Mouse (Mus musculus): ENCODE results near the gene Ccdc186.

The Ccdc186 gene

GRCm38 (mm10) chr19:56821798-56822447, at the start of gene Ccdc186:
Gene Ccdc186, minus strand, starts transcription at chr19:56822190.
- DNase-seq, result peak; percentile 98

DNA sequence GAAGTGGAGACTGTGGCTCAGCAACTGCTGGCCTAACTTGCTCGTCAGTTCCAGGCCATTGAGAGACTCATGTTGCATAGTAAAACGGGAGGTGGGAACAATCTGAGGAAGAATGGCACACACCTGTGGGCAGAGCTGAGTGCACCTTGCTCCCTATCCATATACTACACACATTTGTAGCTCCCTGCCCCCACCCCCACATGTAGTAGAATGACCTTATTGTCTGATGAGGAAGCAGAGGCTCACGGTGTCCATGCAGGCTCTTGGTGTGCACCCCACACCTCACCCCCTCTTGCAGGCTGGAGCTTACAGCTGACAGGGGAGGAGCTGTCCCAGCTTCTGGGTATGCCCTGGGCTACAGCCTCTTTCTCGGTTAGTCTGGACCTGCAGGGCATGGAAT, 45.7 kb upstream of the Ccdc186 start:
- DNase-seq, result no peak

- DNase-seq, result no peak
Measured at GRCm38 (mm10) chr19:56856455-56856854, 34.5 kb upstream of the Ccdc186 start.

GRCm38 (mm10) chr19:56852590-56852989, 30.6 kb upstream of the Ccdc186 start:
- no peak for DNase-seq

- DNase-seq, result no peak
Measured at GRCm38 (mm10) chr19:56842974-56843373, 21.0 kb upstream of the Ccdc186 start.

GRCm38 (mm10) chr19:56838942-56839706, 17.1 kb upstream of the Ccdc186 start:
- peak in 1 of 2 experiments; percentile 24 for DNase-seq

GRCm38 (mm10) chr19:56835340-56835739, 13.3 kb upstream of the Ccdc186 start:
- DNase-seq, result peak; percentile 61 to 77

DNA sequence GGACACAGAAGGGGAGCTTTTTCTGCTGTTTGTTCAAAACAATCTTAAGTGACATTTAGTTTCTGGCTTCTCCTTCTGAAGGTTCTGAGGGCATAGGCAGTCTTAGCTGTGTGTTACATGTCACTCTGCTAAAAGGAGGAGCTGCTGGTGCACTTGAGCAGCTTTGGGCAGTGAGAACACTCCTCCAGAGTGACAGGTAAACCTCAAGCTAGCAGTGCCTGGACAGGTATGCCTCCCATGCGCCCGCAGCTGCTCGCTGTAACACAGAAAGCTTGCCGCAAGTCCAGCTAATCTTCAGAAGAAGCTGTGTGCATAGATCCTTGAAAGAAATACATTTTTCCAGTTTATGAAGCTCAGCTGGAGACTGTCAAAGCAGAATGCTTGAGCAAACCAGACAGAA, 8.2 kb upstream of the Ccdc186 start:
- no peak for DNase-seq

DNA sequence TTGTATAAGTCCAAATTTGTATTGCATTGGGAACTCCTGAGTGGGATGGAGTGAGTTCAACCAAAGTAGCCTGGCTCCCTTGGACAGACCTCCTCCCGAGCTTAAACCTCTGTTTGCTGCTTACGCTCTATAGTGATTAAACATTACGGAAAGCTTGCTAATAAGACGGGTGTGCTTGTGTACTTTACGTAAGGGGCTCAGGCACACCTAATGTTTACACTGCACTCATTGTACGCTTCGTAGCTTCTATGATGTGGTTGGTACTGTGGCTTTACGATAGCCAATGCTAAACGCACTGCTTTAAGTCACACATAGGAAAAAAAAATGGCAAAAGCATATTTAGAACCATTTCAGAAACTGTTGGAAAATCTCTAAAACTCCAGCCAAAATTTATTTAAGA, 7.3 kb upstream of the Ccdc186 start:
- DNase-seq, result no peak

DNA sequence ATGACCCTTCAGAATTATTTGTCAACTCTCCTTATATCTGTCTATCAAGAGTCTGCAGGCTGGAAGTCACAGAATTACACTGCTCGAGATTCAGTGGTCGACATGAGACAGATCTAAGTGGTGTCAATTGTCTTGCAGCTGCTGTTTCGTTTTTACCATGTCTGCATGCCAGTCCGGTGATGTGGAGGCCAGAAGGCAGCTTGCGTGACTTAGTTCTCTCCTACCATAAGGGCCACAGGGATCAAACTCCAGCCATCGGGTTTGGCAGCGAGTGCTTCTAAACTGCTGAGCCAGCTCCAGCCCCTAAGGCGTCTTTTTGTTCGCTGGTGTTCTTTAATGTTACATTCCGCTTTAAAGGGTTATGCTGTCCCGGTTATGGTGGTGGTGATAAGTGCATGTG, 6.3 kb upstream of the Ccdc186 start:
- peak in 1 of 2 experiments; percentile 26 for DNase-seq

DNA sequence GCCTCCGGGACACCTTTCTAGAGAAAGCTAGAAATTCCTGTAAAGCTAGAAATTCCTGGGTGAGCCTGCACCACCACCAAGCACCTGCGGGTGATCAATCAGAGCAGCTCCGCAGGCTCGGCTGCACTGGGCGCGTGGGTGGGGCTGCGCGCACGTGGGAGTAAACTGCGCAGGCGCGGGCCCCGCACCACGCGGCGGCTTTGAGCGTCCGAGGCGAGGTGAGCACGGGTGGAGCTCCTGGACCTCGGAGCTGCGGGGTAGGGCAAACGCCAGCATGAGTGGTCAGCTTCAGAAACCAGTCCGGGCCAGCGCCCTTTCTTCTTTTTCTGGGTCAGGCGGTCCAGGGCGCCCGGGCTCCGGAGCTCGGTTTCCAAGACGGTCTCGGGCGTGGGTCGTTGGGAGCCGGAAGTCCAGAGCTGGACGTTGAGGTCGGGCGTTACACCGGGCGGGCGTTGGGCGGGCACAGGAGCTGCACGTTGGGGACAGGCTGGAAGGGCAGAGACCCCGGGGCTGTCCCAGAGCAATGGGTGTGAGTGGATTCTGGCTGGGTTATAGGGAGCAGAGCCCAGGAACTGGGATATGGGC, 4.1 kb upstream of the Ccdc186 start, which contains the start of gene Tdrd1:
TSS of gene Tdrd1 (plus strand) at position 163 of the 585 bp plus-strand sequence.
- DNase-seq, result peak; percentile 37 to 55

DNA sequence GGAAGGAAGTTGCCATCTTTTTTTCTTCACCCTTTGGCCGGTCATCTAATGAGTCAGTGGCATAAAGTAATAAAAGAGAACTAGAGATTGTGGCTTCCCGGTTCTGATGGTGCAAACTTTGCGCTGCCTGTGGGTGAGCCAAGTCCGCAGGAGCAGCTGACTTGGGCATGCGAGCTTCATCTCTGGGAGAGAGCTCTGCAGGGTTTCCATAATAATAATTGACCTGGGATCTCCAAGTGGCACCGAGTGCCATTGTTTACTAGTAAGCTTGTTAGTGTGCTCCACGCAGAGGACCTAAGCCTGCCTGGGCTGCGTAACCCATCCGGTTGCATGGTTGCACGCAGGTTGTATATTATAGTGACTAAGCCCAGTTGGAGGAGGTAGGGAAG, 452 bp upstream of the Ccdc186 start:
- no peak for DNase-seq

GRCm38 (mm10) chr19:56821040-56821797, 771 bp downstream of the Ccdc186 start:
- no peak for DNase-seq

- DNase-seq, result peak; percentile 59 to 73
Measured at GRCm38 (mm10) chr19:56817851-56818526, 4.0 kb downstream of the Ccdc186 start.

DNA sequence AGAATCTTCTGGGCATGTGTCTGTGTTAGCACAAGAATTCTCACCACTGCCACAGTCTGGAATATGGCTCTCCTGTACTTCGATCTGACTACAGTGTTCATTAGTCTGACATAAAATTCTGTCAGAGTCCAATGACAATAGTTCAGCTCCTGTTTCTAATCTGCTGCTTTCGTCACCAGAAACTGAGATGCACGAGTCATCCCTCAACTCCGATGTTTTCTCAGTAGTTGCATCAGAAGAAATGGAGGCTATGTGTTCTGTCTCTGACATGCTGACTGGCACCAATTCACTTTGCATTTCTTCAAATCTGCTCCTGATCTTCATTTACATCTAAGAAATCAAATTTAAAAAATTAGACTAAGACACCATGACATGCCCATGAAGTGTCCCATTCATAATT, 8.6 kb downstream of the Ccdc186 start:
- DNase-seq, result no peak

DNA sequence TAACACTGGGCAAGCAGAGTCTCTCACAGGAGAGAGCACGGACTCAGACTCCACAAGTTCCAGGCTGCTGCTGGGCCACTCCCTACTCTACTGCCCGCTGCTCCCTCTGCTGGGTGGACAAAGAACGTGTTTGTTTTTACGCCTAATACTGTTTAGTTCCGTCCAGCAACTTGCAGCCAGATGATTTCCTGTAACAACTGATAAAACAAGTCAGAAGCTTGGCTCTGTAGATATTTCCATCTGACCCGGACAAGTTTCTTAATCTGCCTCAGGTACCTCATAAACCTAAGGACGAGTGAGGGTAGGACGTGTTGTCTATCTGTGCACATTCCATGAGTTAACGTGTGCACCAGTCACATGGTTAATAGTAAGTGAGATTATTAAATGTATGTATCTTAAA, 10.4 kb downstream of the Ccdc186 start:
- DNase-seq, result peak; percentile 79 to 83

- DNase-seq, result no peak
Measured at GRCm38 (mm10) chr19:56810641-56811146, 11.3 kb downstream of the Ccdc186 start.

- DNase-seq, result peak; percentile 24 to 47
Measured at GRCm38 (mm10) chr19:56808771-56809170, 13.2 kb downstream of the Ccdc186 start.

GRCm38 (mm10) chr19:56807122-56807521, 14.9 kb downstream of the Ccdc186 start:
- no peak for DNase-seq

DNA sequence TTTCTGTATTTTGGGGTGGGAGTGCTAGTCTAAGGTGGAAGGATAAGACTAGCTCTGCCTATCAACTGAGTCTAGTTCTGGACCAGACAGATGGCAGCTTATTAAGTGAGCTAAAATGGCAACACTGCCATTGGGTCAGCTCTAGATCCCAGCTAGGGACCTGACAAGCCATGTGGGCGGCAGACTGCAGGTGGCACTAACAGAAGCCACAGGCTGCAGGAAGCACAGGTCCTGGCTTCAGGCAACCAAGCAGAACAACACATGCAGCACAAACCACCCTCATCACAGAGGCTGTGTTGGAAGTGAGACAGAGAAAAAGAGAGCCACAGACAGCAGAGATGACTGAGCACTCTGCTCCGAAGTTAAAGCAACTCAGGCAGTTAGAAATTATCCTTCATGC, 16.6 kb downstream of the Ccdc186 start:
- DNase-seq, result peak; percentile 25 to 40

GRCm38 (mm10) chr19:56802352-56802746, 19.6 kb downstream of the Ccdc186 start:
- no peak for DNase-seq

DNA sequence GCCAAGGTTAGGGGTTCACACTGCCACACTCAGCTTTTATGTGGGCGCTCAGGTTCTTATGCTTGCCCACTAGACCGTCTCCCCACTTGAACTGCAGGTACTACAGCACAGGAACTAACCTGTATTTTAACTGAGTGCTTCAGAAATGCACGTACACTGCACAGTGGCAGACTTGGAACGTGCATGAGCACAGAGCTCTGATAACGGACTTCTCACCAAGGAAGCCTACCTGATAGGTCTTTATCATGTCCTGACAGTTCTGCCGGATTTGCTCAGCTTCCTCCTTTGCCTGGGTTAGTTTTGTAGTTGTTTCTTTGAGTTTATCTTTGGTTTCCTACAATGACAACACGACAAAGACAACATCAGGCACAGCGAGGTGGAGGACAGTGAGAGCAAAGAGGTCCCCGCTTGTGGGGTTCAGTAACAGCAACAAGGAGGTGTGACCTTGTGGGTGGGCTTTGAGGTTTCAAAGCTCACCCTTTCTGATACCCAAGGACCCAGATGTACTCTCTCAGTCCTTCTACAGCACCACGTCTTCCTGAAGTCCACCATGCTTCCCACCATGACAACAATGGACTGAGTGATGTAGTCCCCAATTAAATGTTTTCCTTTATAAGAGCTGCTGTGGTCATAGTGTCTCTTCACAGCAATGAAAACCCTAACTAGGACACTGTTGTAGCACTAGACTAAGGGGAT, 20.2 kb downstream of the Ccdc186 start:
- DNase-seq, result no peak
